Mouse (Mus musculus) hindlimb bud, embryonic 11.5 days (tissue): ENCODE data around the gene 2700081O15Rik.

Experiments
- DNase-seq: peaks from one replicate; pipeline ENCODE4 v3.0.0-alpha.2; 2012; ENCODE audit warnings: low read depth, low spot score; ENCODE audit errors: extremely low spot score

2700081O15Rik gene

DNA sequence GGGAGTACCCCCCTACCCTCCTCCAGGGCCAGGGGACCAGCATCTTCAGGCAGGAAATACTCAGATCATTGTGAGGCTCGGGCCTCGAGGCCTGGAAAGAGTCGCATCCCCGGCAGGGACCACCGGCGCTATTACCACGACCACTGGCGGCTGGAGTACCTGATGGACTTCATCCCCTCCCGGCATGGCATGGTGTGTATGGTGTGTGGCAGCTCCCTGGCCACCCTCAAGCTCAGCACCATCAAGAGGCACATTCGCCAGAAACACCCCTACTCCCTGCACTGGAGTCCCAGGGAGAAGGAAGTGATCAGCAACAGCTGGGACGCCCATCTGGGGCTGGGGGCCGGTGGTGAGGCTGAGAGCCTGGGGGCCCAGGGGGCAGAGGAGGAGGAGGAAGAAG is 2.7 kb downstream of the 2700081O15Rik start:
- DNase-seq = no peak

DNA sequence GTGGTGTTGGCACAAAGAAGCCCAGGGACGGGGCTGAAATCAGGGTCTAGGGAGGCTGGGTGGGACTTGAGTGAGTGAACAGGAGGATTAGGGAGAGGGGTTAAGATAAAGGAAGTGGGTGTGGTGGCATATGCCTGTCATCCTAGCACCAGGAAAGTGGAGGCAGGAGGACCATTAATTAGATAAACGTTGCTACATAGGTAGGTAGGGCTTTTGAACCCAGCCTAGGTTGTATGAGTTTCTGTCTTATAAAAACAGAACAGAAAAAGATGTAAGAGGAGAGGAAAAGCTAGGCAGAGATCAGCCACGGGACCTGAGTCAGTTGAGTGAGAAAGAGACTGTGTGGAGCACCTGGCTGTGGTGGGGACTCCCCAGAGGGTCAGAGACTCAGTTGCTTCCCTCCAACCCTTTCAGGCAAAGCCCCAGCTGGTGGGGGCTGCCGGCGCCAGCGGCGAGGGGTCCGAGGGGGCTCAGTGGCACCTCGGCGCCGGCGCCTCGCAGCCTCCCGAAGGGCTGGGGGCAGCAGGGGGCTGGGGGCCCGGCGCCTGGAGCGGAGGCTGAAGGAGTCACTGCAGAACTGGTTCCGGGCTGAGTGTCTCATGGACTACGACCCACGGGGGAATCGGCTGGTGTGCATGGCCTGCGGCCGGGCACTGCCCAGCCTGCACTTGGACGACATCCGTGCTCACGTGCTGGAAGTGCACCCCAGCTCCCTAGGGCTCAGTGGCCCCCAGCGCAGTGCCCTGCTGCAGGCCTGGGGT is 3.6 kb downstream of the 2700081O15Rik start:
- no peak for DNase-seq

GRCm38 (mm10) chr19:7421602-7422591 is 4.5 kb downstream of the 2700081O15Rik start:
- no peak for DNase-seq

DNA sequence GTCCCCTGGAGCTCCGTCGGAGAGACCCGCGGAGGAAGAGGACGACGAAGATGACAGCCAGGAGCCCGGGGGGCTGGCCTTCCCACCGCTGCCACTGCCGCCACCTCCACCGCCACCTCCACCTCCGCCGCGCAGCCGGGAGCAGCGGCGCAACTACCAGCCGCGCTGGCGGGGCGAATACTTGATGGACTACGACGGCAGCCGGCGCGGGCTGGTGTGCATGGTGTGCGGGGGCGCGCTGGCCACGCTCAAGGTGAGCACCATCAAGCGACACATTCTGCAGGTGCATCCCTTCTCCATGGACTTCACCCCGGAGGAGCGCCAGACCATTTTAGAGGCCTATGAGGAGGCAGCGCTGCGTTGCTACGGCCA is 5.2 kb downstream of the 2700081O15Rik start:
- DNase-seq = no peak

- no peak for DNase-seq
Measured at GRCm38 (mm10) chr19:7423028-7423655, 5.7 kb downstream of the 2700081O15Rik start.

DNA sequence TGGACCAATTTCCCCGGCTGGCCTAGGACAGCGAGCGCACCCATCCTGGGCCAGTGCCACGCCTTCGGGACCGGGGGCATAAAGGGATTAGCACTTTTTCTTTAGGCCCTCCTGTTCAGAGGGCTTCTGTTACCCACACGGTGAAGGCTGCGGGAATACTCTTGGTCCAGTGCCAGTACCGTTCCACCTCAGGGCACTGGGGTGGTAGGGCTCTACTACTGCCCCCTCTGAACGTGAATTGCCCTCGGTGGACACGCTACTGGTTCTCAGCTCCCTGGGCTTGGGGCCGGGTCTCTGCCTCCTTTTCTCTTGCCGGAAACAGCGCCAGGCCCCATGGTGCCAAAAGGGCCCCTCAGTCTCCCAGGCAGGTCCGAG is 6.2 kb downstream of the 2700081O15Rik start:
- no peak for DNase-seq

- no peak for DNase-seq
Measured at GRCm38 (mm10) chr19:7424131-7424530, 6.7 kb downstream of the 2700081O15Rik start.

GRCm38 (mm10) chr19:7424590-7425397 is 7.4 kb downstream of the 2700081O15Rik start:
- DNase-seq = no peak

- no peak for DNase-seq
Measured at GRCm38 (mm10) chr19:7425398-7425775, 8.0 kb downstream of the 2700081O15Rik start.

DNA sequence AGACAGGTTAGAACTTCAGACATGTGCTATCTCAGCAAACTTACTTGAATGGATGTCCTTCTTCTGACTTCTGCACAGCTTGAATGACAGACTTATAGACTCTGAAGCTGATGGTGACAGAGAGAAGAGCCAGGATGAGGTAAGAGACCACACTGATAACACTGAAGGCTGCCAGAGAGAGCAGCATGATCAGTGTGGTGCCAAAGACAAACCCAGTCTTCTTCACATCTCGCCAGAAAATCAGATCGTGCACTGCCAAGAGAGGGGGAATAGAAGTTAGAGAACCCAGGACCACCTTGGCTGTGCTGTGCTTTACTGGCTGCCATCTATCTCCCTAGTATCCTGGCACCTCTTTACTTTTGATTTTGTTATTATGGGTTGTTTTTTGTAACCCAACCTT is 17.5 kb downstream of the 2700081O15Rik start:
- no peak for DNase-seq

DNA sequence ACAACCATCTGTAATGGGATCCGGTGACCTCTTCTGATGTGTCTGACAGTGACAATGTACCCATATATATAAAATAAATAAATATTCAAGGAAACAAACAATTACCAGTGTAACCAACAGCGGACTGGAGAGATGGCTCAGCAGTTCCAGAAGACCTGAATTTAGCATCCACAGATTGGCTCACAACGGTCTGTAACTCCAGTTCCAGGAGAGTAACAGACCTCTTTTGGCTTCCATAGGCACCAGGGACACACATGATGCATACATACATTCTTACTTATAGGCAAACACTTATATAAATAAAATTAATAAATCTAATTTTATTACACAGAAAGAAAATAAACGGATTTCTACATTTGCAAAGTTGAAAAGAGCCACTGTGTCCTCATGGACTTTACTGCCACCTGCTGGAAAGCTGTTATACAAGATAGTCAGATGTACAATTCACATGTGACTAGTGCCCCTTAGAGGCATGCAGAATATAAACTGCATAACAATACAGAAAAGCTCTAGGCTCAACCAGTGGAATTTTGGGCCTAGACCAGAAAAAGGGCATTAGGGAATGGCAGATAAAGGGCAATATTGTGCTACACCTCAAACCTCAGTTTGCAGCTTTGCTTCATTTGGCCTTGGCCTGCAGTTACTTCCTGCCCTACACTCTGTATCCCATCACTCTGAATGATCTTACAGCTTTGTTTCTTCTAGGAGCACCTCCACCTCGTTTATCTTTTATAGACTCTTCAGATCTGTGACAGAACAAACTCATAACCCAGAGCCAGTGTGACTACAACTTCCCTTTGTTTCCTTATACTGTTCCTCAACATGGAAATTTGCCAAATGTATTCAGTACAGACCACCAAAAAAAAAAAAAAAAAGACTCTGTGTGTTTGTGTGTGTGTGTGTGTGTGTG is 18.9 kb downstream of the 2700081O15Rik start:
- DNase-seq = no peak

DNA sequence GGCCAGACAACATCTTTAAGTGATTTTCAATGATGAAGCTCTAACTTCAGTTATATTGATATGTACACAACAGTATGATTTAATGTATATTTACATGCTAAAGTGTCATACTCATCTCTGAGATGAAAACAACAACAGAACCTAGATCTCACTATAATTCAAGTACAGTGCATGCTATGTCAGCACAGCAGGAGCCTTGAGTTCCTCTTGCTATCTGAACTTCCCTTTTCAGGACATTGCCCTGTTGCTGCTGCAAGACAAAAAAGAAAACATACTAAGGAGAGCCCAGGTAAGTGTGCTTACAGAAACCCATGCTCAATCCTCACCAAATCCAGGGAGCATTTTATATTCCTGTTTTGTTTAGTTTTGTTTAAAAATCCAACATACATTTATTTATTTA is 20.9 kb downstream of the 2700081O15Rik start:
- no peak for DNase-seq

DNA sequence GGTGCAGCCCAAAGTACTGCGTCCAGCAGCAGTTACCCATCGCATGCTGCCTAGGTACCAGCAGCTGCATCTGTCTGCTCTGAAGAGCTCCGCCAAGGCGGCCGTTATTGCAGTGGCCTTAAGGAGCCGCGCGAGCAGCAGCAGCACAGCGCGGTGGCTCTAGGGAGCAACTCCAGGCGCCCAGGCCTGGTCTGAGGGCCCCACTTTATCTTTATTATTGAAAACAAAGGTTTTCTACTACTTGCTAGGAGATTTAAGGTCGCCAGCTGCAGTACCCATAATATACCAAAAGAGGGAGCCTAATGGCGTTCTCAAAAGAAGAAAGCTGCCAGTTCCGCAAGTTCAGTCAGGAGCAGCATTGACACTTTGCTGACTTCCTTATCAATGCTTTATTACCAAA is 24.1 kb downstream of the 2700081O15Rik start:
- DNase-seq = peak; percentile 60

DNA sequence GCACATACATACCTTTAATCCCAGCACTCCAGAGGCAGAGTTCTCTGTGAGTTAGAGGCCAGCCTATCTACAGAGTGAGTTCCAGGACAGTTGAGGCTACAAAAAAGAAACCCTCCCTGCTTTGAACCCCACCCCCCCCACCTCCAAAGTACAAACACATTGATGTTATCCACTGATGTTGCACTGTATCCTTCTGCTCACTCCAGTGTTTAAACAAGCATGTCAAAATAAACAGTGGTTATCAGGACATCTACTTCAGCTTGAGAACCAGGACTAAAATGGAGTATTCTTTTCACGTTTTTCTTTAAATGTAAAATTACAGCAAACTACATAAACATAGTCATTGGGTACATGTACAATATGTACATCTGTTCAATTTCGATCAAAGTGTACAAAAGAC is 27.7 kb downstream of the 2700081O15Rik start:
- no peak for DNase-seq

DNA sequence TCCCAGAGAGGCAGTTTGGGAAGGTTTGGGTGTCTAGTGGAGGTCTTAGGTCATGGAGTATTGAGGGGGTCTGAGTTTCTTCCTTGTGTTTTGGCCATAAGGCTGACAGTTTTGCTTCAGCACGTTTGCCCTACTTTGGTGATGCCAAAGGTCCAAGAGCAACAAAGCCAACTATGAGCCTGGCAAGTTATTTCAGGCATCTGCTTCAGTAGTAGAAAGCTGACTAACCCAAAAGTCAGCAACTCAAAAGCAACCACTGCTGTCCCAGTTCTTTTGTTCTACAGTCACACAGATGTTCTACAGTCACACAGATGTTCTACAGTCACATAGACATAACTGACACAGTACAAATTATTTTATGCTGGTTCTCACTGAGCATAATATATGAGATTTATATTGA is 28.2 kb downstream of the 2700081O15Rik start:
- no peak for DNase-seq

- no peak for DNase-seq
Measured at GRCm38 (mm10) chr19:7456803-7457202, 39.4 kb downstream of the 2700081O15Rik start.

GRCm38 (mm10) chr19:7458901-7459300 is 41.5 kb downstream of the 2700081O15Rik start:
- no peak for DNase-seq

- no peak for DNase-seq
Measured at GRCm38 (mm10) chr19:7459370-7459769, 41.9 kb downstream of the 2700081O15Rik start.

- DNase-seq = no peak
Measured at GRCm38 (mm10) chr19:7467915-7468314, 50.5 kb downstream of the 2700081O15Rik start.

DNA sequence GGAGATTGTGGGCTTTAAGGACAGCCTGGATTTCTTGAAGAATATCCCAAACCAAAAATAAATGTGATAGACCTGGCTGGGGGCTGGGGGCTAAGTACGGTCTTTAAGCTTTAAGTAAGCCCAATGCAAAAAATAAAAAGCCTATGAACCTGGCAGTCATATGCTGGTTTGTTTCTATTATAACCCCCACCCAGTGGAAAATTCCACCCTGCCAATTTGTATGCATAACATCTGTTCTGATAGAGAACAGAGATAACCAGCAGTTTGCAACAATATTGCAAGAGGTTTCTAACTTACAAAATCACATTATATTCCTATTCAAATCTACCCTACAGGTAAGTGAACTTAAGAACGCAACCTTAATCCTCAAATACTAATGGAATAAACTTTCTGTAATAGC is 53.2 kb downstream of the 2700081O15Rik start:
- no peak for DNase-seq
